7 mouse cellular contexts compared by ENCODE assay signal in genomic region chr4:155065970-155066833, GRCm38 (mm10). TPM values are rescaled to one million over a fixed set of nuclear protein-coding genes. Genes with fewer than 3 reads are reported as not detected.
A peak's percentile ranks its signal among the peaks of the same experiment; 100 is the strongest.
DNase-seq lines count a peak whose midpoint lies in the region; ATAC-seq and TF ChIP-seq lines count a peak whose summit lies in the region.

No protein-coding gene starts in this region.

- no peak overlapping the region for H3K9ac ChIP-seq in intestine, postnatal 0 days (ENCODE audit: low read depth, low read length)
- peak overlapping the region; percentile 50; the same call in 1 of the 2 replicates for H3K9ac ChIP-seq in midbrain, embryonic 12.5 days (replicated peaks)

- no peaks in the 10 kb centered on the region for H3K9me3 ChIP-seq in intestine, postnatal 0 days (ENCODE audit: control insufficient read depth)
- H3K9me3 ChIP-seq in midbrain, embryonic 12.5 days, result no peaks in the 10 kb centered on the region

- H3K4me3 ChIP-seq in intestine, postnatal 0 days (ENCODE audit: low read depth, low read length), result peak overlapping the region; percentile 72
- H3K4me3 ChIP-seq in midbrain, embryonic 12.5 days, result peak overlapping the region; percentile 57
- H3K4me3 ChIP-seq in small intestine, adult 2 months (ENCODE audit: low read depth, low read length), result peak overlapping the region; percentile 50

- DNase-seq in adrenal gland, postnatal 10 days, result peak; percentile 92
- DNase-seq in embryo, embryonic 9.5 days (ENCODE audit: extremely low spot score), result peak; percentile 92
- peak; percentile 68 to 85 for DNase-seq in gastrocnemius, postnatal 4 days (ENCODE audit: low spot score in 2 of 2)
- peak; percentile 92 for DNase-seq in left cerebral cortex, postnatal 4 days

- TF ChIP-seq CTCF in intestine, postnatal 0 days (IDR thresholded peaks at IDR 0.05; ENCODE audit: low read depth), result peak; percentile 91
- TF ChIP-seq CTCF in small intestine, adult 2 months (IDR thresholded peaks at IDR 0.05; ENCODE audit: extremely low read depth, insufficient read length, insufficient replicate concordance, low read depth, low read length), result peak; percentile 63; the same call in 1 of the 2 replicates

- WGBS in intestine, postnatal 0 days, result 4% methylated on average over 15 of the region's 15 CpGs
- 4% methylated on average over 15 of the region's 15 CpGs for WGBS in midbrain, embryonic 12.5 days
- WGBS in small intestine, adult 2 months, result under 1% methylated on average over 15 of the region's 15 CpGs

- H3K27me3 ChIP-seq in intestine, postnatal 0 days (replicated peaks; ENCODE audit: control insufficient read depth, insufficient read depth, low read length), result no peaks in the 10 kb centered on the region
- no peaks in the 10 kb centered on the region for H3K27me3 ChIP-seq in midbrain, embryonic 12.5 days
- no peaks in the 10 kb centered on the region for H3K27me3 ChIP-seq in small intestine, adult 2 months (ENCODE audit: control insufficient read depth, insufficient read depth, low read length)

- peaks cover 24% of the 10 kb centered on the region for H3K36me3 ChIP-seq in intestine, postnatal 0 days (ENCODE audit: control insufficient read depth, insufficient read depth)
- peaks cover 29% of the 10 kb centered on the region for H3K36me3 ChIP-seq in midbrain, embryonic 12.5 days
- peaks cover 15% of the 10 kb centered on the region for H3K36me3 ChIP-seq in small intestine, adult 2 months (ENCODE audit: control insufficient read depth, insufficient read depth, low read length)

- peak; percentile 71 for ATAC-seq in intestine, postnatal 0 days
- peak; percentile 55 for ATAC-seq in midbrain, embryonic 12.5 days (ENCODE audit: low FRiP score, low read depth)

- peaks cover 6% of the 10 kb centered on the region for H3K4me1 ChIP-seq in intestine, postnatal 0 days (replicated peaks; ENCODE audit: control insufficient read depth, insufficient read depth, low read length)
- peaks cover 17% of the 10 kb centered on the region for H3K4me1 ChIP-seq in midbrain, embryonic 12.5 days
- H3K4me1 ChIP-seq in small intestine, adult 2 months (ENCODE audit: control insufficient read depth, insufficient read depth, insufficient read length, low read length), result peaks cover 17% of the 10 kb centered on the region

- TF ChIP-seq POLR2A in small intestine, adult 2 months (IDR thresholded peaks at IDR 0.05; ENCODE audit: low read depth, low read length), result no peak

- peak overlapping the region; percentile 75 for H3K4me2 ChIP-seq in intestine, postnatal 0 days (replicated peaks; ENCODE audit: low read depth)
- peak overlapping the region; percentile 69 for H3K4me2 ChIP-seq in midbrain, embryonic 12.5 days (replicated peaks)

- intact Hi-C loops in left cerebral cortex, postnatal 4 days (cut with DNase I), result loop anchor here (5.0 kb wide), 1 partner anchor 84 kb away; no protein-coding TSS in a partner anchor

- H3K27ac ChIP-seq in intestine, postnatal 0 days (ENCODE audit: low read depth, low read length), result peak overlapping the region; percentile 4; the same call in 1 of the 2 replicates
- H3K27ac ChIP-seq in midbrain, embryonic 12.5 days (replicated peaks), result peak overlapping the region; percentile 77
- H3K27ac ChIP-seq in small intestine, adult 2 months (ENCODE audit: insufficient read depth, low read depth, low read length), result peak overlapping the region; percentile 62

RNA-seq across cellular contexts. Expression of gene Pex10, which starts 0.6 kb away (rescaled TPM):
- total RNA-seq in adrenal gland, postnatal 10 days (2021), result 10 to 100 TPM; 21.8 to 30.1 TPM
- total RNA-seq in gastrocnemius, postnatal 4 days (2021), result 10 to 100 TPM; 12.2 to 14.0 TPM
- 11.7 and 12.9 TPM in 2 replicates for polyA plus RNA-seq in intestine, postnatal 0 days (2015; fragmentation: Nextera tagmentation; extraction: Ambion mirVana)
- 10 to 100 TPM; 12.0 to 13.5 TPM for total RNA-seq in left cerebral cortex, postnatal 4 days (2021)
- polyA plus RNA-seq in midbrain, embryonic 12.5 days (2016; fragmentation: Nextera tagmentation; extraction: Ambion mirVana), result 16.0 and 19.2 TPM in 2 replicates
- 7.8 and 15.2 TPM in 2 replicates for polyA plus RNA-seq in small intestine, adult 2 months (2012; rRNA removed)

RNA-seq across cellular contexts. Expression of gene Plch2, which starts 9.6 kb away (rescaled TPM):
- under 1 TPM; 0.27 to 0.79 TPM for total RNA-seq in adrenal gland, postnatal 10 days (2021)
- total RNA-seq in gastrocnemius, postnatal 4 days (2021), result under 1 TPM; 0.15 to 0.29 TPM
- 5.3 and 5.7 TPM in 2 replicates for polyA plus RNA-seq in intestine, postnatal 0 days (2015; fragmentation: Nextera tagmentation; extraction: Ambion mirVana)
- 10 to 100 TPM; 50.9 to 56.1 TPM for total RNA-seq in left cerebral cortex, postnatal 4 days (2021)
- 3.6 and 3.7 TPM in 2 replicates for polyA plus RNA-seq in midbrain, embryonic 12.5 days (2016; fragmentation: Nextera tagmentation; extraction: Ambion mirVana)
- polyA plus RNA-seq in small intestine, adult 2 months (2012; rRNA removed), result 17.8 and 28.1 TPM in 2 replicates

RNA-seq across cellular contexts. Expression of gene Rer1, which starts 20.0 kb away (rescaled TPM):
- 10 to 100 TPM; 91.2 to 93.1 TPM for total RNA-seq in adrenal gland, postnatal 10 days (2021)
- total RNA-seq in gastrocnemius, postnatal 4 days (2021), result 10 to 100 TPM; 61.1 to 63.1 TPM
- 277 and 297 TPM in 2 replicates for polyA plus RNA-seq in intestine, postnatal 0 days (2015; fragmentation: Nextera tagmentation; extraction: Ambion mirVana)
- total RNA-seq in left cerebral cortex, postnatal 4 days (2021), result 10 to 100 TPM; 65.1 to 67.9 TPM
- polyA plus RNA-seq in midbrain, embryonic 12.5 days (2016; fragmentation: Nextera tagmentation; extraction: Ambion mirVana), result 122 and 132 TPM in 2 replicates
- polyA plus RNA-seq in small intestine, adult 2 months (2012; rRNA removed), result 53.2 and 91.9 TPM in 2 replicates

RNA-seq across cellular contexts. Expression of gene Morn1, which starts 20.2 kb away (rescaled TPM):
- 10 to 100 TPM in 1 of 2 experiments, 1 to 10 TPM in 1; 7.0 to 11.2 TPM for total RNA-seq in adrenal gland, postnatal 10 days (2021)
- 1 to 10 TPM; 3.9 to 4.4 TPM for total RNA-seq in gastrocnemius, postnatal 4 days (2021)
- 1.8 and 2.2 TPM in 2 replicates for polyA plus RNA-seq in intestine, postnatal 0 days (2015; fragmentation: Nextera tagmentation; extraction: Ambion mirVana)
- total RNA-seq in left cerebral cortex, postnatal 4 days (2021), result 10 to 100 TPM; 11.0 to 12.9 TPM
- 5.6 and 5.7 TPM in 2 replicates for polyA plus RNA-seq in midbrain, embryonic 12.5 days (2016; fragmentation: Nextera tagmentation; extraction: Ambion mirVana)
- 1.7 and 3.1 TPM in 2 replicates for polyA plus RNA-seq in small intestine, adult 2 months (2012; rRNA removed)

Comparison
In these comparisons a context has a peak if more than half of its experiments do, and no peak if none do; other contexts are left out.
1. Peak in every context shown above with its lines: DNase-seq, ATAC-seq, H3K4me3 ChIP-seq and H3K27ac ChIP-seq.
2. H3K27ac ChIP-seq: peak in every context shown above with its lines; median percentile 77 in midbrain, embryonic 12.5 days; 62 in small intestine, adult 2 months; 4 in intestine, postnatal 0 days.
3. RNA of gene Plch2, which starts 9.6 kb away (total RNA-seq): 50.9 to 56.1 TPM in left cerebral cortex, postnatal 4 days; 0.27 to 0.79 TPM in adrenal gland, postnatal 10 days and 0.15 to 0.29 TPM in gastrocnemius, postnatal 4 days; every median in the first group is over 10 times any median in the second.